Mouse (Mus musculus): ENCODE measurements at regions not wholly inside any gene's neighbourhood (a gene's known extent, or its start where the extent isn't known, plus 50 kb on each side); places are given as distances from the start of the nearest gene placed in this dataset.

DNA sequence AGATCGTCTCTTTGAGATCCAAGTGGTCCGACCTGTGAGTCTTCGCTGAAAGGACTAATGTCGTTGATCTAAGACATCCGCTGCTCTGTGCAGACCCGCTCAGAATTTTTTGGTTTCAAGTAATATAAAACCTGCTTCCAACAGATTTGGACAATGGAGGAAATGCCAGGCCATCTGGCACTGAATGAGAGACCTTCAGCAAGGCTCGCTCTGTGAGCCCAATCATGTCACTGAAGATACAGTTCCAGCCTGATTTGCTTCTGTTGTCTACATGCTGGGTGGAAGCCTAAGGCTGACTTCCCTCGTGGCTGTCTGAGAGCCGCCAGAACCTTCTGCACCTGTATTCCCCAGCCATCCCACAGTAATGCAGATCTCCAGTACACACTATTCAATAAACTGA lies 123.4 kb upstream of the Egflam start:
- Histone ChIP-seq H3K4me1 (0 out of 2 replicates have a peak, but pooled peaks cover 5% of the 10 kb centered on the region), H3K9ac (no peak overlapping the region), H3K36me3 (no peaks in the 10 kb centered on the region), H3K9me3 (replicated peaks) (no peaks in the 10 kb centered on the region), H3K4me3 (replicated peaks) (no peak overlapping the region), H3K27me3 (no peaks in the 10 kb centered on the region), H3K4me2 (no peak overlapping the region), H3K27ac (peak overlapping the region; percentile 48; the same call in 1 of the 2 replicates)
- no peak for ATAC-seq (replicated peaks; ENCODE audit: low FRiP score)
- WGBS, result 51% methylated on average over 9 of the region's 9 CpGs

DNA sequence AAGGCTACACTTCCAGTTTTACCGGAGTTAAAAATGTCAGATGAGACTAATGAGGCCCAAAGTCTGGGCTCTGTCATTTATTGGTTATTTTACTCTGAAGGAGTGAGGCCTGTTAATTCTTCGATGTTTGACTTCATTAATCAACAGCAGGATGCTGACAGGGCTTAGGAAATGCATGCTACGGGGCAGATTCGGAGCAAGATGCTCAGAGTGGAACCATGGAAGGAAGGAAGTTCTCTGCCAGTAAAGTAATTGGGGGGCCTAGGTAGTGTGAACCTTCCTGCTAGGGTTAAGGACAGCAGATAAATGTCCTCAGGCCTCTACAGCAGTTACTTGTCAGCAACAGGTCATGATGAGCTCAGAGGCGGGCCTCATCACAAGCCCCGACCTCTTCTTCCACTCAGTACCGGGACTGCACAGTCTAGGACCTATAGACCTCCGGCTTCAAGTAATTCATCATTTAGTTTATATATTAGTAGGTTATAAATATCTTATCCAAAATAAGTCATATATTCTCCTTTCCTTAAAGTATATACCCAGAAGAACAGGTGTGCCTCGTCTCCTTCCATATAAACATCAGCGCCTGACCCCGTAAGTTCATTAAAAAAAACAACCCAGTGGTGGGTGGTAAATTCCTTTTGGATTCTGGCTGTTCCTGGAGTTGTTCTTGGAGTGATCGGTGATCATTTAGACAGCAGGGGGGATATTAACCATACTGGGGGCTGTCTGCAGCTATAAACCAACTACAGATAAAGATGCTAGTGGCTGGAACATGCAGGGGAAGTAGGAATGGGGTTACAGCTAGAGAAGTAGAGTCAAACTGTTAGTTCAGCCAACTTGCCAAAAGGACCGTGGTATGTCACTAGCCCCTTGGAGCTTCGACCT lies 124.9 kb upstream of the Egflam start:
- H3K27ac ChIP-seq, result peak overlapping the region; percentile 54; the same call in 1 of the 2 replicates
- H3K36me3 ChIP-seq, result no peaks in the 10 kb centered on the region
- H3K27me3 ChIP-seq, result no peaks in the 10 kb centered on the region
- H3K4me1 ChIP-seq, result 0 out of 2 replicates have a peak, but pooled peaks cover 5% of the 10 kb centered on the region
- H3K9me3 ChIP-seq (replicated peaks), result no peaks in the 10 kb centered on the region
- peak; percentile 90 for ATAC-seq (replicated peaks; ENCODE audit: low FRiP score)
- H3K4me2 ChIP-seq, result no peak overlapping the region
- 40% methylated on average over 14 of the region's 14 CpGs for WGBS
- no peak overlapping the region for H3K9ac ChIP-seq
- H3K4me3 ChIP-seq (replicated peaks), result no peak overlapping the region

DNA sequence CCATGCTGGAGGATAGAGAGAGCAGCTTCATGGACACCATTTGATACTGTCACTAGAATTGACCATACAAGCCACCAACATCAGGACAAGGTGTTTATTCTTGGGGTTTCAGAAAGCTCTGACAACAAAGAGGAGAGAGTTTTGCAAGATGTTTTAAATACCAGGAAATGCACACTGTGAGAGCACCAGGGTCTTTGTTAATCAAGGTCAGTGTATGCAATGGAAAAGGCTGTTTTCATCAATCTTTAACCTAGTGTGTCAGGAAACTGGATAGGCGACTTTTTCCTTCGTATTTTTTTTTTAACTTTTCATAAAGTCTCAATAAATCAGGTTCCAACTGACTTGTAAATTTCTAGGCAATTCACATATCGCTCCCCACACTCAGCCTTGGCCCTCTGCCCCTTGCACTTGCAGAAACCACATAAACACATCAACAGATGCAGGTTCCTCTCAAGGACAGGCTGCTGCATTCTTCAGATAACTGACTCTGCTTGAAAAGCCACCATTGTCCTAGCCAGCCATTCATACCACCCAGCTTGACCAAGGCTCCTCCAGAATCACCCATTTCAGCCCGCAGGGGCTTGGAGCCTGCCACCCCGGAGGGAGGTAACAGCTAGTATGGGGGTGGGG lies 132.9 kb upstream of the Egflam start:
- 9% methylated on average over 5 of the region's 5 CpGs for WGBS
- H3K4me2 ChIP-seq, result 0 out of 2 replicates have a peak overlapping the region, but pooled peaks have one; percentile 25
- ATAC-seq (replicated peaks; ENCODE audit: low FRiP score), result peak; percentile 49

DNA sequence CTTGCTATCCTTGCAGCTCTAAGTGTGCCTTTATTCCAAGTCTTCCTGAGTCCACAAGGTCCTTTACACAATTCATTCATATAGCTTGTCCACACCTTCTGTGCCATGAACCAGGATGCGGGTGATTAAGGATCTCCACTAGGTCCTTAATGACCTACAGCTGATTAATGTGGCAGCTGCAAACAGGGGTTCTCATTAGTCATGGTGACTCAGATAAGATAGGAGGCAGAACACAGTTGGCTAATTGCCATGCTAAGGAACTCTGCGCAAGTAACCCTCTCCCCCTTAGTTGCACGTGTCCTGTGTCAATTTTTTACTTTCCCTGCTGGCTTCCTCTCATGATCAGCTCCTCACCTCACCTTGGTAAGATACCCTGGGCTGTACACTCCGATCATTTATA lies 139.7 kb upstream of the Egflam start:
- Histone ChIP-seq H3K27me3 (no peaks in the 10 kb centered on the region), H3K9ac (no peak overlapping the region), H3K4me3 (replicated peaks) (no peak overlapping the region), H3K9me3 (replicated peaks) (no peaks in the 10 kb centered on the region), H3K4me1 (no peaks in the 10 kb centered on the region), H3K27ac (no peak overlapping the region), H3K4me2 (no peak overlapping the region), H3K36me3 (no peaks in the 10 kb centered on the region)
- 49% methylated on average over 4 of the region's 4 CpGs for WGBS
- ATAC-seq (replicated peaks; ENCODE audit: low FRiP score), result no peak

More for the DNA sequence above, 132.9 kb upstream of the Egflam start:
- no peak overlapping the region for H3K9ac ChIP-seq
- H3K9me3 ChIP-seq (replicated peaks), result no peaks in the 10 kb centered on the region
- H3K4me1 ChIP-seq, result peaks cover 17% of the 10 kb centered on the region
- H3K27me3 ChIP-seq, result no peaks in the 10 kb centered on the region
- H3K27ac ChIP-seq, result peak overlapping the region; percentile 77
- no peak overlapping the region for H3K4me3 ChIP-seq (replicated peaks)
- no peaks in the 10 kb centered on the region for H3K36me3 ChIP-seq

DNA sequence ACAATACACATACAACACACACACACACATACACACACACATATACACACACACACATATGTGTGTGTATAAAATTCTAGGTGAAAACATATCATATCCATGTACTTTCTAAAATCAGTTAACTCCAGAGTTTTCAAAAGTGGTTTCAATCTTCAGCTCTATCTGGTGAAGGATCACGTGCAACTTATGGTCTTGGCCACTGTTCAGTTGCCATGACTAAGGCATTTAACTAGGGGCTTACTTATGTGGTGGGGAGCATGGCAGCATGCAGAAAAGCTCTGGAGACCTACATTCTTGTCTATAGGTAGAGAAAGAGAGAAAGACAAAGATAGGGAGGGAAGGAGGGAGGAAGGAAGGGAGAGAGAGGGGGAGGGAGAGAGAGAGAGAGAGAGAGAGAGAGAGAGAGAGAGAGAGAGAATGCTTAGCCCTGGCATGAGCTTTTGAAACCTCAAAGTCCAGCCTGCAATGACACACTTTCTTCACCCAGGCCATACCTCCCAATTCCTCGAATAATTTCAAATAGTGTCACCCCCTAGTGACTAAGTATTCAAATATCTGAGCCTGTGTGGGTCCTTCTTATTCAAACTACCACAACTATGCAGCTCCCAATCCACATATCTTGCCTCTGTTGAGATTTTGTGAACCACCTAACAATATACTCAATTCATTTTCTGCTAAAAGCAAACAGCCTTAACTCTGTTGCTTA lies 155.1 kb upstream of the Egflam start:
- Histone ChIP-seq H3K9me3 (replicated peaks) (no peaks in the 10 kb centered on the region), H3K9ac (no peak overlapping the region), H3K4me2 (no peak overlapping the region), H3K36me3 (no peaks in the 10 kb centered on the region), H3K27me3 (no peaks in the 10 kb centered on the region), H3K4me3 (replicated peaks) (no peak overlapping the region), H3K27ac (no peak overlapping the region), H3K4me1 (peaks cover 8% of the 10 kb centered on the region; the same call in 1 of the 2 replicates)
- no peak for ATAC-seq (replicated peaks; ENCODE audit: low FRiP score)
- WGBS, result 82% methylated on average over 2 of the region's 2 CpGs

DNA sequence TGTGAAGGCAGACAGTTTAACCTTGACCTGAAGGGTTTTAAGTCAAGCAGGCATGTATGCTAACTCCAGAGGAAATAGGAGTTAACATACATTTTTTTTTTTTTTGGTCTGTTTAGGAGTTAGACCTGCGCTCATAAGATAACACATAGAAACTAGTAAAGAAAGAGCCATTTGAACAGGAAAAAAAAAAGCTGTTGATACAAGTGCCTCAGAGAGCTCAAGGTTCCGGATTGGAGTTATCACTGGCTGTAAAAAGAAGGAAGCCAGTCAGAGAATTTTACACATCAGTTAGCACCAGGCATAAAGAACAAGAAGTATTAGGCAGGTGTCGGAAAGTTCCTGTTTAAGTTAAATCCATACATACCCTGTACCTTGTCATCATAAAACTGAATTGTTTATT lies 156.2 kb upstream of the Egflam start:
- Histone ChIP-seq H3K27me3 (no peaks in the 10 kb centered on the region), H3K36me3 (no peaks in the 10 kb centered on the region), H3K4me1 (peaks cover 8% of the 10 kb centered on the region; the same call in 1 of the 2 replicates), H3K4me2 (no peak overlapping the region), H3K9me3 (replicated peaks) (no peaks in the 10 kb centered on the region), H3K27ac (no peak overlapping the region), H3K9ac (no peak overlapping the region), H3K4me3 (replicated peaks) (no peak overlapping the region)
- no peak for ATAC-seq (replicated peaks; ENCODE audit: low FRiP score)
- WGBS, result 33% methylated on average over 3 of the region's 3 CpGs

DNA sequence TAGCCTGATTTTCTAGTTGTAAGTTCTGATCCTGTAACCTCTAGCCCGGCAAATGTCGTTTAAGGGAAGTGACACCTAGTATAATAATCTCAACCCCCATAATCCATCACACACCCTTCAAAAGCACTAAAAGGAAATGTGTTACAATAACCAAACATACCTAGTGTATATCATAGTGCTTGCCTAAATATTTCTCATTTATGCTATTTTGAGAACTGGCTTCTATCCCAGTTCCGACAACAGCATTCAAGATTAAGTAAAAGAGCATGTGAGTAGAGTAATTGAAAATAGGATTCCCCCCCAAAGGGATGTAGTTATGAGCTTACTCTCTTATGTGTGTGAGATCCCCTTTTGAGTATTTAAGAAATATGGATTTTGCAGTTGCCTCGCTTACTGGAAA lies 165.1 kb upstream of the Egflam start:
- Histone ChIP-seq H3K27me3 (no peaks in the 10 kb centered on the region), H3K9ac (no peak overlapping the region), H3K4me3 (replicated peaks) (no peak overlapping the region), H3K36me3 (no peaks in the 10 kb centered on the region), H3K4me2 (no peak overlapping the region), H3K4me1 (peaks cover 6% of the 10 kb centered on the region), H3K27ac (peak overlapping the region; percentile 62), H3K9me3 (replicated peaks) (no peaks in the 10 kb centered on the region)
- no peak for ATAC-seq (replicated peaks; ENCODE audit: low FRiP score)
- 57% methylated on average over 4 of the region's 4 CpGs for WGBS

DNA sequence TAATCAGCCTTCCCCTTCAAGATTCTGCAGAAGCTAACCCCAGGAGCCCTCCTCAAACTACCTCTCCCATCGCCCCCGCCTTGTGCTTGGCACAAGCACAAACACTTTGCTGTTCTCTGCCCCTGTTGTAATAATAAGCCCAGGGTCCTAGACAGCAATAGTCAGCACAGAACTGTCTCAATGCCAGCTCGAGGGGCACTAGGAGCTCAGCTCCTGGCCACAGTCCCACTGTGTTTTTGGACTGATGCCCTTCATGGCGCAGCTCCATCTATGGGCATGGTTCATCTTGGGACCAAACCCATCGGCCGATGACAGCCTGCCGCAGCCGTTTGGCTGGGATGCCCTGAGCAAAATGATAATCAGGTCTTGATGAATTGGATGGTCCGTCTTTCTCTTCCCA lies 165.5 kb upstream of the Egflam start:
- Histone ChIP-seq H3K4me1 (peaks cover 6% of the 10 kb centered on the region), H3K4me3 (replicated peaks) (no peak overlapping the region), H3K4me2 (no peak overlapping the region), H3K36me3 (no peaks in the 10 kb centered on the region), H3K9me3 (replicated peaks) (no peaks in the 10 kb centered on the region), H3K9ac (no peak overlapping the region), H3K27me3 (no peaks in the 10 kb centered on the region), H3K27ac (peak overlapping the region; percentile 62)
- WGBS, result 81% methylated on average over 9 of the region's 9 CpGs
- ATAC-seq (replicated peaks; ENCODE audit: low FRiP score), result no peak

DNA sequence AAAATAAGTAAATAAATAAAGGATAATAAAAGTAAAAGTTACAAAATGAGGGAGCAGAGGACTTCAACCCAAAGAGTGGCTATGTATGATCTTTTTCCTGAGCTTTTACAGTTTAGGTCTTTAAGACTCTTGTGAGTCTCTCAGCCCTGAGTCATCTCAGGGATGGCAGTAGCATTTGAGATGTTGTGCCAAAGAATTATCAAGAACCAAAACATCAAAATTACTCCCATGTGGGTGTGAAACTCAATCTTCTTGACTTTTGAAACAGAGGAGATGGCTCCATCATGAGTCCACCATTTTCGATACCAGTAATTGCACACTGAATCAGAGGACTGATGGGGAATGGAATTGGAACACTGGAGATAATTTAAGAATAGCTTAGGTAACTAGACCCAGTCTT lies 174.0 kb upstream of the Egflam start:
- no peak overlapping the region for H3K4me3 ChIP-seq (replicated peaks)
- no peaks in the 10 kb centered on the region for H3K36me3 ChIP-seq
- no peak overlapping the region for H3K27ac ChIP-seq
- H3K9me3 ChIP-seq (replicated peaks), result no peaks in the 10 kb centered on the region
- no peak for ATAC-seq (replicated peaks; ENCODE audit: low FRiP score)
- no peak overlapping the region for H3K4me2 ChIP-seq
- H3K9ac ChIP-seq, result no peak overlapping the region
- 71% methylated on average over 1 of the region's 1 CpGs for WGBS
- H3K27me3 ChIP-seq, result no peaks in the 10 kb centered on the region
- H3K4me1 ChIP-seq, result peaks cover 6% of the 10 kb centered on the region; the same call in 1 of the 2 replicates

DNA sequence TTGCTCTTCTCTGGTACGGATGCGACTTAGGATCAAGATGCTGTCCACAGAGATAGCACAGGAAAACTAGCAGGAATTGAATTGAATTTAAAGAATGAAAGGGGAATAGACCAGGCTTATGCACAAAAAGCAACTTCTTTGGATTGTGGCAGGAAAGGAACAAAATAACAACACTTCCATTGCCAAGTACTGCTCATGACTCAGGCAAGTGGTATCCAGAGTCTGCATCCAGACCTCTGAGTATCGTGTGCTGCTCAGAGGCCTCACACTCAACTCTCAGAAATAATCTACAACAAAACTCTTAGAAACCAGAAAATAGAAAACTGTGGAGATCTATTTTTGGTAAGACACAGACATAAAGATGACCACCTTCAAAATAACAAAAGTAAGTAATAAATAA lies 176.1 kb upstream of the Egflam start:
- H3K36me3 ChIP-seq, result no peaks in the 10 kb centered on the region
- WGBS, result 75% methylated on average over 3 of the region's 3 CpGs
- no peaks in the 10 kb centered on the region for H3K27me3 ChIP-seq
- H3K9ac ChIP-seq, result no peak overlapping the region
- no peaks in the 10 kb centered on the region for H3K9me3 ChIP-seq (replicated peaks)
- no peak overlapping the region for H3K4me2 ChIP-seq
- peaks cover 6% of the 10 kb centered on the region; the same call in 1 of the 2 replicates for H3K4me1 ChIP-seq
- no peak for ATAC-seq (replicated peaks; ENCODE audit: low FRiP score)
- H3K27ac ChIP-seq, result no peak overlapping the region
- no peak overlapping the region for H3K4me3 ChIP-seq (replicated peaks)

DNA sequence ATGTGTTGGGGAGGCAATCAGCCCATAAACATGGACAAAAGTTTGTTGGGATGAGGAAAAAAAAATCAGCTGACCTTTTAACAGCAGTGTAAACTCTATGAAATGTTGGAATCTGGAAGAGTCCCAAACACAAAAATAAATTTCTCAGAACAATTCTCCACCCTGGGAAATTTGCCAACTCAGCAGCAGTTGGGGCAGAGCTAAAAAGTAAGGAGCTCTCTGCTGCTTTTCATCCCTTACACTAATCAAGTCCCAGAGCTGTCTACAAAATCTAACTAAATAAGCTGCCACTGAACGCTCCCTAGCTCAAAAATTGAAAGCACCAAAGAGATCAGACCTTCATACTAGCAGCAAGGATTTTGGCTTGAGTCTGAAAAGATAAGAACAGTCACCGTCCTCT lies 176.6 kb upstream of the Egflam start:
- ATAC-seq (replicated peaks; ENCODE audit: low FRiP score), result no peak
- no peaks in the 10 kb centered on the region for H3K27me3 ChIP-seq
- 54% methylated on average over 2 of the region's 2 CpGs for WGBS

DNA sequence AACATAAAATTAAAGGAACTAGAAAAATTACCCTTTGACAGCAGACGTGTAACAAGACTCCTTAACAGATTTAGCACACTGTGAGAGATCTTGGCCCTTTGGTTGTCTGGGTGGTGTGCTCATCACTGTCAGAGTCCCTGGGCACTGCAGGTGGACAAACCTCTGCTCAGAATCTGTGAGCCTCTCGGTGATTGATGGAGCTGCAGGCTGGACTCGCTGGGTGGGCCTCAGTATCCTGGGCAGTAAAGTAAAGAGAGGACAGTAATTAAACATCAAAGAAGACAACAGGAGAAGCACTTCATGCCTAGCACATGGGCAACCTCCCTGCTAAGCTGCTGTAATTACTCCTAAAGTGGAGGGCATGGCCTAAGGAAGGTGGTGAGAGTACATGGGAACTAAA lies 180.2 kb upstream of the Egflam start:
- 22% methylated on average over 3 of the region's 3 CpGs for WGBS
- H3K4me1 ChIP-seq, result 0 out of 2 replicates have a peak, but pooled peaks cover 3% of the 10 kb centered on the region
- ATAC-seq (replicated peaks; ENCODE audit: low FRiP score), result peak; percentile 92
- no peak overlapping the region for H3K4me2 ChIP-seq
- no peak overlapping the region for H3K4me3 ChIP-seq (replicated peaks)
- no peaks in the 10 kb centered on the region for H3K36me3 ChIP-seq
- H3K9ac ChIP-seq, result no peak overlapping the region
- H3K27me3 ChIP-seq, result no peaks in the 10 kb centered on the region
- H3K9me3 ChIP-seq (replicated peaks), result no peaks in the 10 kb centered on the region
- H3K27ac ChIP-seq, result peak overlapping the region; percentile 62; the same call in 1 of the 2 replicates

More for the DNA sequence above, 176.6 kb upstream of the Egflam start:
- H3K27ac ChIP-seq, result no peak overlapping the region
- no peaks in the 10 kb centered on the region for H3K36me3 ChIP-seq
- H3K4me1 ChIP-seq, result peaks cover 6% of the 10 kb centered on the region; the same call in 1 of the 2 replicates
- no peak overlapping the region for H3K4me2 ChIP-seq
- H3K9ac ChIP-seq, result no peak overlapping the region
- no peaks in the 10 kb centered on the region for H3K9me3 ChIP-seq (replicated peaks)
- no peak overlapping the region for H3K4me3 ChIP-seq (replicated peaks)
